ENCODE assay signal across 8 mouse cellular contexts in the genomic region with DNA sequence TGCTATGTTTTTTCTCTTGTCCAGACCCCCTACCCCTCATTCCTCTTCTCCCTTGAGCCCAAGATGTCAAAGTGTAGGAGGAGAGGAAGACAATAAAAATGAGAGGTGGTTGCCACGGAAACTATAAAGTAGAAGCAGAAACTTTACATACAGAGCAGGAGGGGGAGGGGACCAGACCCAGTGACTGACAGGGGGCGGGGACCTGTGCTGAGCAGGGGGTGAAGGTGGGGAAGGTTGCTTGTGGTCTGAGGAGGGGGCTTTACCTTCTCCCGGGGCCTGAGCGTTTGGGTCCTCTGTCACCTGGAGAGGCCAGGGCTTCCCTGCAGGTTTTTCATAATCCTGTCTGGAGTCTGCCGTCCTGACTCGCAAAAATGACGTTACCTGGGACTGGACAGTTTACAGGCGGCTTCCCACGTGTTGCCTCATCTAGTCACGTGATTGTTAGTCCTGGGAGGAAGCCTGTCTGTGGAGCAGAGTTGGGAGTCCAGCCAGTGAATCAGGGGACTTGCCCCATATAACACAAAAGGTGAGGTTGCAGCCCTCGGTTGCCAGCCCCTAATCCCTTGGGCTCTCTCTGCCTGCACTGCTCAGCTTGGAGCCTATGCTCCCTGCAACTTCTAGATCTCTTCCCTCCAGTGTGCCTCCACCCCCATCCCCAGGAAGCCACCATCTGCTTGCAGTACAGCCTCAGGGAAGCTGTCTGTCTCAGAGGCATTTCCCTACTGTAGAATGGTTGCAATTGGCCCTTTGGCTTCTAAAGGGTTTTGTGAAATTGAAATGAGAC. TPM values are rescaled to one million over a fixed set of nuclear protein-coding genes. Genes with fewer than 3 reads are reported as not detected.
A peak's percentile ranks its signal among the peaks of the same experiment; 100 is the strongest.
DNase-seq lines count a peak whose midpoint lies in the region; ATAC-seq lines count a peak whose summit lies in the region.

No protein-coding gene starts in this region.

- no peaks in the 10 kb centered on the region for H3K36me3 ChIP-seq in forebrain, embryonic 13.5 days (ENCODE audit: poor library complexity, severe bottlenecking)
- H3K36me3 ChIP-seq in midbrain, embryonic 13.5 days = no peaks in the 10 kb centered on the region

- peak; percentile 35 for DNase-seq in adrenal gland, postnatal 10 days
- no peak for DNase-seq in adrenal gland, adult 2 months
- peak; percentile 76 for DNase-seq in MN1 (ENCODE audit: low spot score)
- DNase-seq in layer of hippocampus, adult 8-10 months (ENCODE audit: low spot score in 2 of 2) = peak; percentile 61 to 66
- no peak for DNase-seq in thymus, postnatal 0 days (ENCODE audit: low spot score)

- H3K4me2 ChIP-seq in forebrain, embryonic 13.5 days = peak overlapping the region; percentile 13
- H3K4me2 ChIP-seq in midbrain, embryonic 13.5 days (replicated peaks) = peak overlapping the region; percentile 33

- no peak overlapping the region for H3K4me3 ChIP-seq in forebrain, embryonic 13.5 days
- no peak overlapping the region for H3K4me3 ChIP-seq in midbrain, embryonic 13.5 days (replicated peaks)

- H3K9ac ChIP-seq in forebrain, embryonic 13.5 days = peak overlapping the region; percentile 8; the same call in 1 of the 2 replicates
- peak overlapping the region; percentile 4; the same call in 1 of the 2 replicates for H3K9ac ChIP-seq in midbrain, embryonic 13.5 days (replicated peaks)

- 3% methylated on average over 11 of the region's 11 CpGs for WGBS in forebrain, embryonic 13.5 days
- WGBS in midbrain, embryonic 13.5 days = 2% methylated on average over 11 of the region's 11 CpGs

- peaks cover 35% of the 10 kb centered on the region for H3K4me1 ChIP-seq in forebrain, embryonic 13.5 days
- H3K4me1 ChIP-seq in midbrain, embryonic 13.5 days (replicated peaks) = peaks cover 48% of the 10 kb centered on the region

- H3K27me3 ChIP-seq in forebrain, embryonic 13.5 days = no peaks in the 10 kb centered on the region
- no peaks in the 10 kb centered on the region; the same call in 1 of the 2 replicates for H3K27me3 ChIP-seq in midbrain, embryonic 13.5 days

- ATAC-seq in forebrain, embryonic 13.5 days = peak; percentile 65
- ATAC-seq in midbrain, embryonic 13.5 days = peak; percentile 31
- ATAC-seq in granulocyte monocyte progenitor cell, adult 5-6 weeks (replicated peaks; ENCODE audit: poor library complexity, severe bottlenecking) = no peak; the same call in 1 of the 2 replicates

- H3K9me3 ChIP-seq in forebrain, embryonic 13.5 days (replicated peaks) = no peaks in the 10 kb centered on the region
- no peaks in the 10 kb centered on the region for H3K9me3 ChIP-seq in midbrain, embryonic 13.5 days

- peak overlapping the region; percentile 49; the same call in 1 of the 2 replicates for H3K27ac ChIP-seq in forebrain, embryonic 13.5 days
- H3K27ac ChIP-seq in midbrain, embryonic 13.5 days = no peak overlapping the region

RNA-seq across cellular contexts. Expression of a gene that starts 52.3 kb away (rescaled TPM):
- total RNA-seq in adrenal gland, postnatal 10 days (2021) = 10 to 100 TPM; 55.2 to 69.6 TPM
- 10 to 100 TPM; 69.4 to 82.3 TPM for total RNA-seq in adrenal gland, adult 2 months (2021)
- 191 and 192 TPM in 2 replicates for polyA plus RNA-seq in adrenal gland, adult 2 months (2012; rRNA removed)
- 27.4 and 27.6 TPM in 2 replicates for polyA plus RNA-seq in forebrain, embryonic 13.5 days (2015; fragmentation: Nextera tagmentation; extraction: Ambion mirVana)
- total RNA-seq in layer of hippocampus, adult 8-10 months (2022) = 10 to 100 TPM; 87.5 to 90.5 (median 89.7) TPM
- polyA plus RNA-seq in midbrain, embryonic 13.5 days (2015; fragmentation: Nextera tagmentation; extraction: Ambion mirVana) = 36.2 and 36.3 TPM in 2 replicates
- total RNA-seq in granulocyte monocyte progenitor cell, adult 5-6 weeks (2014; fragmentation: Nextera tagmentation) = 3.6 and 8.0 TPM in 2 replicates
- 3.0 and 3.9 TPM in 2 replicates for total RNA-seq in granulocyte monocyte progenitor cell, adult 5-6 weeks (2017)
- 15.4 and 19.0 TPM in 2 replicates for polyA plus RNA-seq in thymus, postnatal 0 days (2015; fragmentation: Nextera tagmentation; extraction: Ambion mirVana)

Comparison
In these comparisons a context has a peak if more than half of its experiments do, and no peak if none do; other contexts are left out.
1. DNase-seq: peak in adrenal gland, postnatal 10 days (single experiment), MN1 (single experiment) and layer of hippocampus, adult 8-10 months (2 of 2); none in adrenal gland, adult 2 months (single experiment) and thymus, postnatal 0 days (single experiment).
2. RNA of a gene that starts 52.3 kb away (total RNA-seq): 87.5 to 90.5 TPM in layer of hippocampus, adult 8-10 months, 69.4 to 82.3 TPM in adrenal gland, adult 2 months and 55.2 to 69.6 TPM in adrenal gland, postnatal 10 days; 3.0 to 8.0 TPM in granulocyte monocyte progenitor cell, adult 5-6 weeks; every median in the first group is over 4 times any median in the second.